Mouse (Mus musculus): ENCODE measurements around the gene Glud1.

Gene Glud1

GRCm38 (mm10) chr14:34382921-34383704 lies 72.6 kb downstream of the Glud1 start:
- DNase-seq (ENCODE audit: low spot score) = no peak

- no peak for DNase-seq (ENCODE audit: low spot score)
Measured at GRCm38 (mm10) chr14:34393295-34393694, 82.8 kb downstream of the Glud1 start.

Measured in layer of hippocampus, adult 9-10 months (tissue).